Mouse (Mus musculus) bone marrow macrophage, adult 2 months (primary cell): ENCODE data around the gene Plch2.

Experiments
- CTCF ChIP-seq: IDR thresholded peaks from 2 replicates; pipeline ENCODE4 v1.5.1; 2012; ENCODE audit warnings: low read depth, mild to moderate bottlenecking, low read length, moderate library complexity
- POLR2A ChIP-seq: IDR thresholded peaks from 2 replicates; pipeline ENCODE4 v1.6.1; 2012; ENCODE audit warnings: mild to moderate bottlenecking, low read depth, low read length, borderline replicate concordance

GRCm38 (mm10) chr4:155064474-155064873 is 7.9 kb upstream of the Plch2 start:
- TF ChIP-seq POLR2A (no peak), CTCF (no peak)
